Mouse (Mus musculus): Measurements from ENCODE around the gene Brd3.

- TF ChIP-seq CTCF (IDR thresholded peaks at IDR 0.05; ENCODE audit: insufficient read depth, low read depth, low read length), result no peak
- TF ChIP-seq POLR2A (IDR thresholded peaks at IDR 0.05; ENCODE audit: insufficient read depth, low read depth, low read length), result peak; percentile 92
Observed at GRCm38 (mm10) chr2:27475495-27476302, 31.8 kb downstream of the Brd3 start.

Measured in olfactory bulb, adult 2 months (tissue).